Mouse (Mus musculus): Measurements from ENCODE around the gene Alpl.

Alpl gene

DNA sequence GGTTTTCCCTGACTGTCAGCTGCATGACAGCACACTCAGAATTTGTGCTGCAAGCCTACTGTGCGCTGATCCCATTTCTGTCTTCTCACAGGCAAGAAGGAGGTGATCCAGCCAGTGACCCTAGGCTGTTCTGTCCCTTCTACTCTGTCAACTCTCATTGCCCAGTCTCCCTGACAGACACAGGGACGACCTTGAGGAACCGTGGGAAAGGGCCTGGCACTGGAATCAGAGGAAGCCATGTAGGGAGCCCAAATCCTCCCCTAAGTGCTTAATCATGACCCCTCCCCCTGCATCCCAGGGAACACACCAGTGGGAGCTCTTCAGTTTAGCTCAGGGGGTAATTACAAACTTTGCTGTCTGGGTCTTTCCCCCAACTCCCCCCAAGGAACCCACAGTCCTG is 58.4 kb downstream of the Alpl start:
- no peak for DNase-seq (ENCODE audit: low spot score)

DNA sequence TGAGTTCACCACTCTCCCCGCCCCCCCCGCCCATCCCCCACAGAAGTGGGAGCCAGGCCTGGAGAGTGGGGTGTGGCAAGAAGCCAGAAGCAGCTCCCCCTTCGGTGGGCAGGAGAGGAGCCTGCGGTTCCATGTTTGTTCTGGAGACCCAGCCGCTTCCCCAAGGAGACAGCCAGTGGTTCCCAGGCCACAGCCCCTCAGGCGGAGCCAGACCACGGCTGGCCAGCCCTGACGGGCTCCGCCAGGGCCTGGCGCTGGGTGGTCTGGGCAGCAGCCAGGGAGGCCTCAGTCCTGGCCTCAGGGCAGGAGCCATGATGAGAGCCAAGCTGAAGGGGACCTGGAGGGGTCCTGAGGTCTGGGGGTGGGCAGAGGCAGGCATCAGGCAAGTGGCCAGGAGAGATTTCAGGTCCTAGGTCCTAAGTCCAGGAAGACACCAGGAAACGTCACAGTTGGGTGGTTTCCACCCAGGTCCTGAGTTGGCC is 59.9 kb downstream of the Alpl start:
- DNase-seq (ENCODE audit: low spot score) = no peak

DNA sequence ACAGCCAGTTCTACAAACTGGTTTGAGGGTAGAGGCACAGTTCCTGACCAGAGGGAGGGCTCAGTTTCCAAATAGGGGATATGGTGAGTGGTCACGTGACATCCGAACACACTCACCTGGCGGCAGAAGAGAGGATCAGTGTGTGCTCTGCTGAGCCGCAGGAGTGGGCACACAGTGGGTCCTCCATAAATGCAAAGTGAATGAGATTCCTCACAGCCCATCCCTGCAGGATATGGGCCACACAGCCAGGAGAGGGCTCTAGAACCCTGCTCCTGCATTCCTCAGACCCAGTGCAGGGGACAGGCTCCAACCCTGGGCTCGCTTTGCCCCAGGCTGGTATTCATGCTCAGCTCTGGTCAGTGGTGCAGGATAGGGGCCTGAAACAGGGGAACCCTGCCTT is 62.7 kb downstream of the Alpl start:
- no peak for DNase-seq (ENCODE audit: low spot score)

DNA sequence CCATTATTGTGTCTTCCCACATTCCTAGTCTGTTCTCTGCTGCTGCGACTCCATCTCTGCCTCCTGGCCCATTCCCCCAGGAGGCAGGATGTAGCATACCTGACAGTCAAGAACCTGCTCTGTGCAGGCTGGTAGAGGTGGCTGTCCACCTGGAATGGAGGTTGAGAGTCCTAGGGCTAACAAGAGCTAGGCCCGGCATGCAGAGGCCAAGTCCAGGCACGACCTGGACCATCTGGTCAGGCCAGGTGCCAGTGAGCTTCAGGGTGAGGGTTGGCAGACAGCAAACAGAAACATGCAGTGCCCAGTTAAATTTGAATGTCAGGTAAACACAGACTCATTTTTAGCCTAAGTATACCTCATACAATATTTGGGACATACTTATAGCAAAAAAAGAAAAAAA is 63.2 kb downstream of the Alpl start:
- DNase-seq (ENCODE audit: low spot score) = no peak

DNA sequence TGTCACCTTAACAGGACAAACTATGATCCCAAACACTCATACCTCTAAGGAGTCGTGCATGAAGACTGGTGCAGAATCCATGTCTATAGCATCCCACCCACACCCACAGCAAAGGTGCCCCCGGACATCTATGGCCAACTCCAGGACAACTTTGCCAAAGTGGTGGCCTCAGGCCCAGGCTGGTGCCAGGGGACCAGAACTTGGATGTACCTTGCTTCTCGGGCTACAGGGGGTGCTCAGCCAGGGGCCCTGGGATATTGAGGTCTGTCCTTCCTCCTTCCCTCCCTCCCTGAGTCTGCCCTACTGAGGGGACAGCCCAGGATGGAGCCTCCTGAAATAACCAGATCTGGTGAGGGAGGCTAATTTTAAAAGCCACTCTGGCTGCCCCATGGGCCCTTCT is 63.8 kb downstream of the Alpl start:
- no peak for DNase-seq (ENCODE audit: low spot score)

DNA sequence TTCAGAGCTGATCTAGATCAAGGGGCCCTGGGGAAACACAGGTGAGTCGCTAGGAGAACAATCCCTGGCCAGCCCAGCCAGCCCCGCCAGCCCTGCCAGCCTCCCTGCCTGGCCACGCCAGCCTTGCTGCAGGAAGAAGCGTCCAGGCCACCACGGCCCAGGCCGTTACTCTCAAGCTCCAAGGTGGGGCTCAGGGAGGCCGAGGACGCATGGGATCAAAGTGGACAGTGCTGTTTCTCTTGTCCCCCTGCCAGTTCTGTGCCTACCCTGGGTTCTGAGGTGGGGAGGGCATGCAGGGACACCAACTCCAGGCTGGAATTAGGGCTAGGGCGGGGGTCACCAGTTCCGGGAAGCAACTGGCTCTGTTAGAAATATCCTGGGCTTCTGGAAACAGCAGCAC is 64.3 kb downstream of the Alpl start:
- no peak for DNase-seq (ENCODE audit: low spot score)

DNA sequence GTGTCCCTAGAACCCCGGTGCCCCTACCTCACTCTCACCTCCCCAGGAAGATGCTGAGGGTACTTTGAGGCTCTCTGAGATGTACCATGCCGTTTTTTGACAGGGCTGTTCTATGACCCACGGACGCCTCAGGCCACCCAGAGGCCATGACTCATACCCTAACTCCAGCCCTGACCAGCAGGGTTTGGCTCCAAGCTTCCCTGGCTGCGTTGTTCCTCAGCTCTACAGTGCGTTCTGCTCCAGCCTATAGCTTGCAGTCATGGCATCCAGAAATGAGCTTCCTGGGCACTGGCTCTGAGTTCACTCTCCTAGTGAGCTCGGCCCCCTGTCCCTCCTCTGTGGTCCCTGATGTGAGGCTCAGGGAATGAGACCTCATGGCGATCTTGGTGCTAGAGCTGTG is 65.4 kb downstream of the Alpl start:
- no peak for DNase-seq (ENCODE audit: low spot score)

DNA sequence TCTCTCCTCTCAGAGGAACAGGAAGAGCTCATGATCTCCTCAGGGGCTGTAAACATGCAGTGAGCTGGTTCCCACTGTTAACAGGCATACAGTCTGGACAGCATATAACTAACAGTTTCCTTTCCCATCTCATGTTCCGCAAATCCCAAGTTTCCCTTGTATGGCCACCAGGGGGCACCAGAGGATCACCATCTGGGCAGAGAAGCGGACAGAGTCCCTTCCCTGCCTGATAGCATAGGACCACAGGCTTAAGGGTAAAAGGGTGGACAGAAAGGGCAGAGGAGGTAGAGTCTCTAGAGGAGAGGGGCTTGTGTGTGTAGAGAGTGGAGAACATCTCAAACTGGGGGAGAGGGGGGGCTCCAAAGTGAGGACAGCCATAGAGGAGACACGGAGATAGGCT is 66.0 kb downstream of the Alpl start:
- DNase-seq (ENCODE audit: low spot score) = peak; percentile 93

DNA sequence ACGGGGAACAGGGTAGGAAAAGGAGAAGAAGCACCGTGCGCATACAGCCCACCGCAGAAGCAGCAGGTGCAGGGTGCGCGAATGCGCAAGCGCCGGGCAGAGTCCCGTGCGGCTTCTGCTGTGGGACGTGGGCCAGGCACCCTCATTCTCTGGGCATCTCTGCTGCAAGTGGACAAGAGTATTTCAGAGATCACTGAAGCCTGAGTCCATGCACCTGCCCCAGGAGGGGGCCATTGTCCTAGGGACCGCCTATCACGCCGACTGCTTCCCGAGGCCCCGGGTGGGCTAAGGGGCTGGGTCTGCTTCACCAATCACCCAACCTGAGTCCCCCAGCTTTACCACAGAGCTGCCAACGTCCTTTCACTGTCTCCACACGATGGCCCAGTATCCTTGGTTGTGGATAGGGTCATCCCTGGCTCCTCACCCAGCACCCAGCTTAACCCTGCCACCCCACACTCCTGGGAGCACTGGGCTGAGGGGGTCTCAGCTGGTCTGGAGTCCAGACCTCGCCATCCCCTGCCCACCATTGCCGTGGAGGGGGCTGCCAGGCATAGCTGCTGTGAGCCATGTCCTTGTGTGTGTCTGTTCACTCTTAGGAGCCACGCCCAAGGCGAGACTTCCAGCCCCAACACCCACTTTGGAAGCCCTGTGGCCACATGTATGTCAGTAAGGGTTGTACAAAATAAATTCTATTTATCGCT is 66.9 kb downstream of the Alpl start:
- DNase-seq (ENCODE audit: low spot score) = no peak

DNA sequence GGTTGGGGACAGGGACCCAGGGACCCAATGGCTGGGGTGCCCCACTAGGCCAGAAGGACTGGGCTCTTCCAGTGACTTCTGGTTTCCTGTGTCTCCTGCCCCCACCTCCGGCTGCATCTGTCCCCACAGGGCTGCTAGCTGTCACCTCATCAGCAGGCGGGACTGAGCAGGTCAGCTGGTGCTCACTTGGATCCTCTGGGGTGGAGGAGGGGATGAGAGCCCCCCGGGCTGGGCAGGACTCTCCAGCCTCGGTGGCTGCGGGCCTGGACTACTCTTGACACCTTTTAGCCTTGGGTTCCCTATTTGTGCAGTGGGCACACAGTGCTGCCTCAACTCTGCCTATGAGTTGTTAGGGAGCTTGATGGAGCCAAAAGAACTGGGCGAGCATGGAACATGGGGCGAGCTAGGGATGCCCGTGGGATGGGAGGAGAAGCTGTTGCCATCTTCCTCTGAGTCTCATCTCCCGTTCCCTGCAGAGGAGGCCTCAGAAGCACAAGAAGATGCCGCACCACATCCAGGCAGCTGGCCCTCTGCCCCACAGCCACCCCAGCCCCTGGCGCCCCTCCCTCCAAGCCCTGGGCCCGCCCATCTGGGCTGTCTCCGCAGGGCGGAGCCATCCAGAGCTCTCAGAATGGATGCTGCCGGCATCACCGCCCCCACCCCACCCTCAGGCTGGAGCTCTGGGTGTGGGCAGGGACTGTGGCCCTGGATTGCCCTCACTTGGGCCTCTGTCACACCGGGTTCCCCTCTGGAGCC is 67.6 kb downstream of the Alpl start:
- DNase-seq (ENCODE audit: low spot score) = no peak

DNA sequence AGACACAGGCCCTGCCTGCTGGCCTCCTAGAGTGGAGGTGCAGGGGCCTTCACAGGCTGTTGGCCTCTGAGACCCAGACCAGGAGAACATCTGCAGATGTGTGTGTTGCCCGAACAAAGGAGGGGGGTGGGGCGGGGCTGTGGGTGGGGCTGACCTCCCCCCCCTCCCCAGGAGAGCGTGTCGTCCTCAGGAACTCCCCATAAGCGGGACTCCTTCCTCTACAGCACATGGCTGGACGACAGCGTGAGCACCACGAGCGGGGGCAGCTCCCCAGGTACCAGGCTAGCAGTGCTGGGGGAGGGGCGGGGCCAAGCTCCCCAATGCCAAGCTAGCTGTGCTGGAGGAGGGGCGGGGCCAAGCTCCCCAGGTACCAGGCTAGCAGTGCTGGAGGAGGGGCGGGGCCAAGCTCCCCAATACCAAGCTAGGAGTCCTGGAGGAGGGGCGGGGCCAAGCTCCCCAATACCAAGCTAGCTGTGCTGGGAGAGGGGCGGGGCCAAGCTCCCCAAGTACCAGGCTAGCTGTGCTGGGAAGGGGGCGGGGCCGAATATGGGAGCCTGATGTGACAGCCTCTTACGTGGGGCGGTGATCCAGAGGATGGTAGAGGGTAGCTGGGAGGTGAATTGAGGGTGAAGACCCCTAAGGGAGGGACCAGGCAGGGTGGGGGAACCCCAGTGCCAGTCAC is 68.5 kb downstream of the Alpl start:
- DNase-seq (ENCODE audit: low spot score) = peak; percentile 77

DNA sequence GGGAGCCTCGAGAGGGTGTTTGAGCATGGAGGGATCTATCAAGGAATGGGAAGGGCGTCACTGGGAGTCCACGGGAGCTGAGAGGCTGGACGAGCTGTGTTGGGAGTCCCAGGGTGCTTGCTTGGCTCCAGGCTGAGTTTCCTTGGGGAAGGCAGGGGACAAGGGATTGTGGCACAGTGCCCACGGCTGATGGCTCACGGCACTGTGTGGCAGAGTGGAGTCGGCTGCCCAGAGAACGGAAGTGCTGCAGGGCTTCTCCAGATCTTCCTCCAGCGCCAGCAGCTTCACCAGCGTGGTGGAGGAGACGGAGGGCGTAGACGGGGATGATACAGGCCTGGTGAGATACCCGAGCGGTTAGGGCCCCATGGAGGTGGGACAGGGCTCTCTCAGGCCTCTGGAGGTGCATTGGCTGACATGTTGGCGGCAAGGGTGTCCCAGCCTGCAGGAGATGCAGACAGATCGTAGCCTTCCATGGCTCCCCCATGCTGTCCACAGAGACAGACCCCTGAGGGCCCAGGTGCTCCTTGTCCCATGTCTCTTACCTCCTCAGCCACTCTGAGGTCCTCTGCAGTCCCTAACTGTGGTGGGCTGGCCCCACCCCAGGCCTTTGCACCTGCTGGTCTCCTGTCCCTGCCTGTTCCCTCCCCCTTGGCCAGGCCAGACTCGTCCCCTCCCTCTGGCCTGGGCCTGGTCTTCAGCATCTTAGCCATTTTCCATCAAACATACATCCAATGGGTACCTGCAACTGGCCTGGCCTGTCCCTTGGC is 69.3 kb downstream of the Alpl start:
- no peak for DNase-seq (ENCODE audit: low spot score)

DNA sequence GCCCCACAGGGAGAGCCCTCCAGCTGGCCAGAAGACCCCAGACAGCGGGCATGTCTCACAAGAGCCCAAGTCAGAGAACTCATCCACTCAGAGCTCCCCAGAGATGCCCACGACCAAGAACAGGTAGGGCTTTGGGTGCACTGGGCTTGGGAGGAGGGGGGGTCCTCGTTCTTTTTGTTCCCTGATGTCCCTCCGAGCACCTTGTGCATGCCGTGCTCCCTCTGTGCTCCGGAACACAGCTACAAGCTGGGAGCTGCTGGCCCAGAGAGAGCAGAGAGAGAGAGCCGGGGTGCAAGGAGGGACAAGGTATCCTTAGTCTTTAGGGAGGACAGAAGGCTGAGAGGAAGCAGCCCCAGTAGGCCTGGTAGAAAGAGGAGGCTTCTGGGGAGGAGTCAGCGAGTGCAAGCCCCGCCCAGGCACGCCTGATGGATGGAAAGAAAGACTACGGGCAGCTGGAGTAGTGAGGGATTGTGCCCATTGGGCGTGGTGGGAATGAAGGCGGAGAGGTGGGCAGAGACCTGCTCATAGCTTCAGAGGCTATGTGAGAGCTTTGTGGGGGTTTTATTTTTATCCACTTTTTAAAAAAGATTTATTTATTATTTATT is 70.5 kb downstream of the Alpl start:
- no peak for DNase-seq (ENCODE audit: low spot score)

DNA sequence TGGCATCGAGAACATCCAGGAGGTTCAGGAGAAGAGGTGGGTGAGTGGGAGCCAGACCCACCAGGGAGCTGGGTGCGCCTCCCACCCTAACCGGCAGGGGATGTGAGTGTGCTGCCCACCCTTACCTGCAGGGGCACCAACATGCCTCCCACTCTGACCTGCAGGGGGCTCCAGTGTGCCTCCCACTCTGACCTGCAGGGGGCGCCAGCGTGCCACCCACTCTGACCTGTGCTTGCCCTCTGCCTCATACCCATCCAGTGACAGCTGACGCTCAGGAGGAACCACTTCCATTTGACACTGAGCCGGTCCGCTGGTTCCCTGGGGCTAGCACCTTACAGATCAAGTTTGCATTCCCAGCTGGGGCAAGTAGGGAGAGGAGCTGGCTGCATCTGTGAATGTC is 71.4 kb downstream of the Alpl start:
- DNase-seq (ENCODE audit: low spot score) = peak; percentile 79

DNA sequence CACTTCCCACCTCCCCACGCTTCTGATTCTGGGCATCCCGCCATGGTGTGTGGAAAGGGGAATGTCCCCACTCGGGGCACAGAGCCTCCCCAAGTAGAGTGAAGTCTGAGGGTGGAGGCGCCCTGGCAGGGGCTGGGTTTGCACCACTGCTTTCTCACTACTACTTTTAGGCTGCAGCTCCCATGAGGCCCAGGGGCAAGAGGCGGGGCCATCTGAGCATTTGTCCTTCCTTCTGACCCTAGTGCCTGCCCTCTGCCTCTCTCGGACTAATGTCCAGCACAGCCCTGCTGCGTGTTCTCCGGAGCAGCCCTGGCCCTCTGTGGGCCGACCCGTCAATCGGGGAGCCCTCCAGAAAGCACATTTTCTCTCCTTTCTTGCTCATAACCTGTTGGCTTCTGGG is 72.0 kb downstream of the Alpl start:
- DNase-seq (ENCODE audit: low spot score) = no peak

DNA sequence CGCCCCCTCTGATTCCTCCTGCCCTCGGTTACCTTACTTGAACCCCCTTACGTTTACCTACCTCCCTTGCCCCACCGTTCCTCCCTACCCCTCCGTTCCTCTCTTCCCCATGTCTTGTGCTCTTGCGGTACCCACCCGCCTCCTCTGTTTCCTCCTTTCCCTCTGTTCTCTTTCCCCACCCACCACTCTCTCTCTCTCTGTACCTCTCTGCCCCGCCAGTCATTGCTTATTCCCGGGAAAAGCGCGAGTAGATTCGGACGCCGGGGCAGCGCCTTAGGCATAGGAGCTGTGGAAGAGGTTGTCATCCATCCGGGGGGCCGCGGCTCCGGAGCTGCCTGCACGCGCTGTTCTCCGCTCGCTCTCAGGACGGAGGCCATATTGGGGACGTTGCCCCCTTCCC is 72.7 kb downstream of the Alpl start:
- DNase-seq (ENCODE audit: low spot score) = no peak

DNA sequence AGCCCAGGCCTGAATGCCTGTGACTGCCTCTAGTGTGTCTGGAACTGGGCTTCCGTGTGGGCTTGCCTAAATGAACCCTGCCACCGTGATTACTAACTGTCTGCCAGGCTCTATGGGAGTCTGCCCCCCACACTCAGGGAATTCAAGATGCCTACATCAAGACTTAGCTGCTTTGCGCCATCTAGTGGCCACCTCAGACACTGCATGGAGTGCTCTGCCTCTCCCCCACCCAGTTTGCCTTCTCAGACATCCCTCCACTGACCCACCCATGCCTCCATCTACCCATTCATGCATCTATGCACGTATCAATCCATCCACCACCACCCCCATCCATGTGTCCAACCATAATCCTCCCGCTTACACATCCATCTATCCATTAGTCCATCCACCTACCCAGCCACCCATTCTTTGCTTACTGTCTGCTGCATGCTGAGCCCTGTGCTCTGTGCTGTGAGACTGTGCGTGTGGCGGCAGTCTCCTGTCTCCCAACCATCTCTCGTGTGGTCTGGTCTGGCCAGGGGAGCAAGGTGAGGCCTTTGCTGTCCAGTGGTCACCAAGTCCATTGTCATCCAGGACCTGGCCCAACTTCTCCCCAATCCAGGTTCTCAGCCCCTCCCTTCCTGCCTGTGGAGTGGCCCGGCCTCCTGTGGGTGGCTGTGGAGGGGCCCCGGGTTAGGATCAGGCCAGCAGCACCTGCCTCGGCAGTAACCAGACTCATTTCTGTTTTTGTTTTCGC is 73.3 kb downstream of the Alpl start:
- peak; percentile 88 for DNase-seq (ENCODE audit: low spot score)

DNA sequence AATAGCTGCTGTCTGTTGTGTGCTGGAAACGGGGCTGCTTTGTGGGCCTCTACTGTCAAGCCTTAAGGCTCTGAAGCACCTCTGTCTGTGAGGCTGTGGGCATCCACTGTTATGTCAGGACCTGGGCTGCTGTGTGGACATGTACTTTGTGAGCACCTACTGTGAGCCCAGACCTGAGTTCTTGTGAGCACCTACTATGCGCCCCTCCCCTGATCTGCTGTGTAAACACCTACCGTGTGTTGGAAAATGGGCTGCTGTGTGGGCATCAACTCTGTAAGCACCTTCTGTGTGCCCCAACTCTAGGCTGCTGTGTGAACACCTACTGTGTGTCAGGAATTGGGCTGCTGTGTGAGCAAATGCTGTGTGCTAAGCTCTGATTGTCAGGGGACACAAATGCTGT is 74.0 kb downstream of the Alpl start:
- no peak for DNase-seq (ENCODE audit: low spot score)

DNA sequence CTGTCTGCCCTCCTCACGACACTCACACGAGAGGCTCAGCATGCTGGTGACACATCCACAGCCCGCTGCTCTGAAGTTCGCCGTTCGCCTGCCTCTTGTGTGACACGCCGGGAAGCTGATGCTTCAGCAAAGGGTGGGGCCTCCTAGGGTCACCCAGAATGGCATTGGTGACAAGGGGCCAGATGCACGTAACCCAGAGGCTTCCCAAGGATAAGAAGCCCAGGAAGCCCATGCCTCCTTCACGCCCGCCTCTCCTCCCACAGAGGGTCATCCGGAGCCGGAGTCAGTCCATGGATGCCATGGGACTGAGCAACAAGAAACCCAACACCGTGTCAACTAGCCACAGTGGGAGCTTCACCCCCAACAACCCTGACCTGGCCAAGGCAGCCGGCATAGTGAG is 74.6 kb downstream of the Alpl start:
- no peak for DNase-seq (ENCODE audit: low spot score)

DNA sequence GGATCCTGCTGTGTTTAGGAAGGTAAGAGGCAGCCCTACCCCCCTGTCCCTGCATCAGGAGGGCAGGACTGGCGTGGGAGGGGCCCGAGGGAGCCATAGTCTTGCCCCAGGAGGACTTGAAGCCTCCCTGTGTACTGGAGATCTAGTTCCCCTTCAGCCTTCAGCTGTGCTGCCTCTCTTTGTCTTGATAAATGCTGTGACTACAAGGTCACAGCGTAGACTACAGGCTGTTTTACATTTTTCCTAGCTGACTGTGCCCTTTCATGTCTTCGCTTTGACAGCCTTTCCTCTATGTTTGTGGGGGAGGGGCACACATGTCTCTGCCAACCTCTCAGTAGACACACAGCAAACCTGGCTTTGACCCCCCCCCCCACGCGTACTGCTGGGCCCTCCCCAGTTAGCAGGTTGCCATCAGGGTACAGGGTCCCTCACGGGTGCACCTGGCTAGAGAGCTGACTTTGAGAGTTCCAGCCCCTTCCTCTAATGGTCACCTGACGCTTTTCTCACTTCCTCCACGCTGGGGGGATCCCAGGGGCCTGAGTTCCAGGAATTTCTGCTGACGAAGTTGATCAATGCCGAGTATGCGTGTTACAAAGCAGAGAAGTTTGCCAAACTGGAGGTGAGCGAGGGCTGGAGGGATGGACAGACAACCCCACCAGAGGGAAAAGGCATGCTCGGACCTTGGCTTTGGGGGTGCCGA is 76.7 kb downstream of the Alpl start:
- no peak for DNase-seq (ENCODE audit: low spot score)

DNA sequence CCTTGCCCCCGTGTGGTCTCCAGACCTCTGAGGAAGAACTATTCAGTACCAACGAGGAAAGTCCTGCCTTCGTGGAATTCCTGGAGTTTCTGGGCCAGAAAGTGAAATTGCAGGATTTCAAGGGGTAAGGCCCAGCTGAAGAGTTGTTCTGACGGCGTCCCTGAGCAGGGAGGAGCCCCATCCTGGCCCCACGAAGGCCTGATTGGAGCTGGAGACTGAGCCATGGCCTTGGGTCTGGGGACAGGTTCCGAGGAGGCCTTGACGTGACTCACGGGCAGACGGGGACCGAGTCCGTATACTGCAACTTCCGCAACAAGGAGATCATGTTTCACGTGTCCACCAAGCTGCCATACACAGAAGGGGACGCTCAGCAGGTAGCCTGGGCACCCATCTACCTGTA is 78.5 kb downstream of the Alpl start:
- no peak for DNase-seq (ENCODE audit: low spot score)
